Mouse (Mus musculus) neutrophil, adult 5-6 weeks (primary cell): ENCODE results near the gene Dusp1. TPM values are rescaled to one million over a fixed set of nuclear protein-coding genes. Genes with fewer than 3 reads are reported as not detected.

Experiments used
- ATAC-seq: fragments of 151-379, 151-347 bp; 2 replicates; pipeline ENCODE4 v1.8.0; 2017; ENCODE audit warnings: mild to moderate bottlenecking, moderate TSS enrichment; ENCODE audit not compliant: insufficient number of reproducible peaks, poor library complexity, low FRiP score, severe bottlenecking; ENCODE audit errors: extremely low read depth
- total RNA-seq: library from RNA; stranded (forward); fragments of 200-1000 nt; gene quantifications from 2 replicates; pipeline ENCODE4 v1.2.3, GENCODE M21; 2017

Gene Dusp1
- total RNA-seq, 1 experiment from 2014 or later, result 1,076 TPM

GRCm38 (mm10) chr17:26487917-26488316 lies 74.0 kb downstream of the Dusp1 start:
- no peak for ATAC-seq

DNA sequence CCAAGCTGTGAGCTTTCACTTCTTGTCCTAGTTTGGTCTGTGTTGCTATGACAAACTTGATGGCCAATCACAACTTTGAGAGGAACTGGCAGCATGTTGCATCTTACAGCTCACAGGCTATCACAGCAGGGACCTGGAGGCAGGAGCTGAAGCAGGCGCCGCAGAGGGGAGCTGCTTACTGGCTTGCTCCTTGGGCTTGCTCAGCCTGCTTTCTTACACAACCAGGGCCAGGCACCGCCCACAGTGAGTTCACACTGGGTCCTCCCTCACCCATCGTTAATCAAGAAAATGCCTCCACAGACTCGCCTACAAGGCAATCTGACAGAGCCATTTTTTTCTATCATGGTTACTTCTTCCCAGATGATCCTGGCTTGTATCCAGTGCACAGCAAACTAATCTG lies 74.7 kb downstream of the Dusp1 start:
- peak; percentile 65 for ATAC-seq

GRCm38 (mm10) chr17:26484626-26485421 lies 77.1 kb downstream of the Dusp1 start:
- ATAC-seq, result no peak

- ATAC-seq, result 0 out of 2 replicates have a peak, but pooled peaks have one; percentile 45
Observed at GRCm38 (mm10) chr17:26480956-26481355, 81.0 kb downstream of the Dusp1 start.

GRCm38 (mm10) chr17:26479619-26480018 lies 82.3 kb downstream of the Dusp1 start:
- ATAC-seq, result no peak

- ATAC-seq, result no peak
Observed at GRCm38 (mm10) chr17:26478672-26479071, 83.3 kb downstream of the Dusp1 start.

GRCm38 (mm10) chr17:26476871-26477270 lies 85.1 kb downstream of the Dusp1 start:
- no peak for ATAC-seq

- no peak for ATAC-seq
Observed at GRCm38 (mm10) chr17:26468102-26468894, 93.6 kb downstream of the Dusp1 start.

DNA sequence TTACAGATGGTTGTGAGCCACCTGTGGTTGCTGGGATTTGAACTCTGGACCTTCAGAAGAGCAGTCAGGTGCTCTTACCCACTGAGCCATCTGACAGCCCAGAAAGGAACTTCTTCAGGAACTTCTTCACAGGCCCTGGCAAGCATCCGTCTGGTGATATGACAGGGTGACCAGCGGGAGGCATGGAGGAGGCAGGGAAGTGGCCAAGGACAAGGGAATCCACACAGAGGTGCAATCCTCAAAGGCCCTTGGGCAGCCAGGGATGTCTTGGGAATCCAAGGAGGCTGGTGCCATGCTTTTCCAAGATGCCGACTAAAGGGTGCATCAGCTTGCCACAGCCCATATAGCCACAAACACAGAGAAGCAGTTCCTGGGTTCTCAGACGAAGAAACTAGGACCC lies 94.3 kb downstream of the Dusp1 start:
- ATAC-seq, result no peak

DNA sequence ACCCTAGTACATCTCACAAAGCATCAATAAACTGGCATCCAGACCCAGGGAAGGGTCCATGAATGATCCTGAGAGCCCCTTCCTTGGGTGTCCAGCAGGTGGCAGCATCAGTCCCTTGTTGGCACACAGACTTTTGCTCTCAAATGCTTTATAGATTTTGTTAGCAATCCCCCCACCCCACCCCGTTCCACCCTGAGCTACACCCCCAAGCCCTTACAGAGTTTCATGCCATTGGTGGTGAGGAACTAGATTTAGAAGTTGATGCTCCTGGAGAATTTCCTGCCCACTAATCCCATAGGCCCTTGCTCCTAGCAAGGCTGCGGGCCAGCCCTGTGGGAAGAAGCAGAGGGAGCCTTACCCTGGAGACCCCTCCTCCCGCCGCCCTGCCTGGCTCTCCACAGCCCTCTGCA lies 95.2 kb downstream of the Dusp1 start:
- ATAC-seq, result peak; percentile 54; the same call in 1 of the 2 replicates

DNA sequence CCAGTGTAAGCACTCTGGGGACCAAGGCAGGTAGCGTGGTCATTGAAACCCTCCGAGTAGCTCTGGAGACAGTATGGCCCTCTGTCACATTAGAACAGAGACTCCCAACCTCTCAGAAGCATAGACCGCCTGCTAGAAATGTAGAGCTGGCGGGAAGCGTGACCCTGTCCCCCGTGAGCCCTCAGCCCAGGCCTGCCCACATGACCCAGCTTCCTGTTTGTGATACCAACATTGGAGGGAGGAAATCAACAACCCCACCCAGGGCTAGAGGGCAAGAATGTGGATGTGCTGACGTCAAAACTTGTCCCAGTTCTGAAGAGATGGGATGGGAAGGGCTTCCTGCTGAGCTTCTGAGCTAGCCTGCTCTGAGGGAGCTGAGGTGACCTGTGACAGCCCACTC lies 97.0 kb downstream of the Dusp1 start:
- no peak for ATAC-seq

- ATAC-seq, result no peak
Observed at GRCm38 (mm10) chr17:26464481-26464880, 97.4 kb downstream of the Dusp1 start.

DNA sequence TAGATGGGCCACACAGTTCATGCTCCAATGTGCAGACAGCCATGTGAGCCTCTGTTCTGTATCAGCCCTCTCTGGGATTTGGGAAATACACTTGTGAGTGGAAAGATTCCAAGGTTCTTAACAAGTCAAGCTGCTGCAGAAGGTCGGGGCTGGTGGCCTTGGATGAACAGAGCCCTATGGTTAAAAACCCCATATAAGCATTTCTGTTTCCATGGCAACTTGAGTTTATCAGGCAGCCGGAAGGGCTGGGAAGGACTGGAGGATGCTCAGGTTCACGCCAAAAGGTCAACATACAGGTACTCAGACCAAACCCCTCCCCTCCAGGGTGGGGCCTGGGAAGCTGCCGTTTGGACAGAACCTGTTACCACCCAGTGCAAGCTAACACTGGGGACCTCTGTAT lies 97.9 kb downstream of the Dusp1 start:
- no peak for ATAC-seq

DNA sequence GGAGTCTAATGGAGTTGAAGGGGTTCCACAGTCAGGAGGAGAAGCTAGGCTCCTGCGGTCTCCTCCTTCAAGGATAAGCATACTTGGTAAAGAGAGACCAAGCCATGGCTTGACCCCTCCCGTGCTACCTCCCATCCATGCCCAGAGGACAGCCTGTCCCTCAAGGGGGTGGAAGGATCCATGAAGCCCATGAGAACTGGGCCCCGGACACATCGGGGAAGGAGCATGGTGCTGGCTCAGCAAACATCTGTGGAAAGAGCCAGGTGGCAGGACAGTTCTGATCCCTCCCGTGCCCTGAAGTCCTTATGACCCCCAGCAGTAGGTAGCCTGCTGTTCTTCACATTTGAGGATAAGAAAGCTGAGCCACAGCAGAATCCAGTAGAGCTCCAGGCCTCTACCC lies 98.5 kb downstream of the Dusp1 start:
- no peak for ATAC-seq

DNA sequence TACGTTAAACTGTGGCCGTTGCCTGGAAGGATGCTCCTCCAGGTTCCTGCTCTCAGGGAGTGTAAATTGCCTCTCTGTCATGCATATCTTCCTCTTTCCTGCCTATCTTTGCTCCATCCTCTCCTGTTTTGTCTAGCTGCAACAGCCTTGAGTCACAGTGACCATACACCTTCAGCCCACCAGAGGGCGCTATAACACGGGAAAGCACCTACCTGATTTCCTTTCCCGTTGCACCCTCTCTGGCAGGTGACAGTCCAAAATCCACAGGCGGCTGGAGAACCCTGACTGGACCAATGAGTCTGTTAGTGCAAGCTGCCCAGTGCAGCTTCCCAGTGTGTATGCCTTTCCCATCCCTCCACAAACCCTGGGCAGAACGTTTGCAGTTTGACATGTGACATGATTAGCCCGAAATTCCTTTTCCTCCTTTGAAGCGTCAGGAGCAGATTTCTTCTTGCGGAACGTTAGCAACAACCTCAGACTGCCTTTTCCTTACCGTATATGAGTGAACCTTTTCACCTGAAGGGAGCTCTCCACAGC lies 99.2 kb downstream of the Dusp1 start:
- ATAC-seq, result peak; percentile 61

- ATAC-seq, result no peak
Observed at GRCm38 (mm10) chr17:26458049-26458448, 103.9 kb downstream of the Dusp1 start.

DNA sequence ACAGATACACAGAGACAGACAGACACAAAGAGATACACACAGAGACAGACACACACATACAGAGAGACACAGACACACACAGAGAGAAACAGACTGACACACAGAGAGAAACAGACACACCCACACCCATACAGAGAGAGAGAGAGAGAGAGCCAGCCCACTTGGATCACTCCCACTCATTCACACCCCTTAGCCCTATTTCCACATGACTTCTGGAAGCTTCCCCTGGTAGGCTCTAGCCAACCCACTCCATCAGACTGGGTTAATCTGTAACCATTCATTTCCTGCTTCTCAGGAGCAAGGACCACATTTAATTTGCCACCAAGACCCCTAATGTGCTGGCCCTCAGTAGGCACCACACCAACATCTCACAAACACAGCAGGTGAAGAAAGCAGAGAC lies 104.4 kb downstream of the Dusp1 start:
- ATAC-seq, result no peak
